Comparison of ENCODE assay signal across 28 mouse cellular contexts in genomic region chr1:131623644-131624043, GRCm38 (mm10). TPM values are rescaled to one million over a fixed set of nuclear protein-coding genes. Genes with fewer than 3 reads are reported as not detected.
"Had no signal": no experiment of that assay in that cellular context is flagged by ENCODE, and none has a peak within 500 bp of the region (broad histone marks: within the 10 kb centered on the region; RNA-seq: fewer than 3 reads in every experiment).

No protein-coding gene starts in this region.

- H3K4me2 ChIP-seq: limb, embryonic 12.5 days; limb, embryonic 15.5 days; liver, embryonic 15.5 days; lung, embryonic 14.5 days; midbrain, embryonic 12.5 days; midbrain, embryonic 15.5 days; neural tube, embryonic 12.5 days; neural tube, embryonic 15.5 days had no signal

- H3K9me3 ChIP-seq: limb, embryonic 12.5 days; limb, embryonic 15.5 days; liver, embryonic 15.5 days; midbrain, embryonic 12.5 days; midbrain, embryonic 15.5 days; neural tube, embryonic 15.5 days had no signal

- H3K27me3 ChIP-seq: limb, embryonic 12.5 days; limb, embryonic 15.5 days; liver, embryonic 15.5 days; midbrain, embryonic 12.5 days; midbrain, embryonic 15.5 days; neural tube, embryonic 12.5 days; neural tube, embryonic 15.5 days had no signal

- H3K4me1 ChIP-seq: limb, embryonic 12.5 days; limb, embryonic 15.5 days; midbrain, embryonic 12.5 days; midbrain, embryonic 15.5 days; neural tube, embryonic 12.5 days; neural tube, embryonic 15.5 days had no signal

- ATAC-seq: intestine, embryonic 16.5 days; lung, postnatal 0 days; midbrain, embryonic 15.5 days had no signal

- DNase-seq: kidney, adult 2 months; kidney, postnatal 10 days; kidney, postnatal 36 days; left cerebral cortex, postnatal 4 days; lung, embryonic 14.5 days; right cerebral cortex, adult 18-20 months; right cerebral cortex, postnatal 14 days; right cerebral cortex, postnatal 4 days; thymus, adult 2 months; thymus, postnatal 14 days; thymus, postnatal 4 days had no signal

- H3K4me3 ChIP-seq: limb, embryonic 12.5 days; limb, embryonic 15.5 days; liver, embryonic 15.5 days; midbrain, embryonic 12.5 days; midbrain, embryonic 15.5 days; neural tube, embryonic 12.5 days; neural tube, embryonic 15.5 days had no signal

- H3K36me3 ChIP-seq: limb, embryonic 12.5 days; limb, embryonic 15.5 days; liver, embryonic 15.5 days; midbrain, embryonic 12.5 days; midbrain, embryonic 15.5 days; neural tube, embryonic 12.5 days; neural tube, embryonic 15.5 days had no signal

- H3K27ac ChIP-seq: limb, embryonic 12.5 days; limb, embryonic 15.5 days; liver, embryonic 15.5 days; macrophage; midbrain, embryonic 12.5 days; midbrain, embryonic 15.5 days; neural tube, embryonic 12.5 days; neural tube, embryonic 15.5 days; stomach, postnatal 0 days had no signal

- H3K9ac ChIP-seq: limb, embryonic 12.5 days; limb, embryonic 15.5 days; liver, embryonic 15.5 days; lung, embryonic 14.5 days; midbrain, embryonic 12.5 days; midbrain, embryonic 15.5 days; neural tube, embryonic 12.5 days; neural tube, embryonic 15.5 days had no signal

RNA-seq across cellular contexts. Expression of gene Ctse, which starts 14.5 kb away (rescaled TPM):
- total RNA-seq: layer of hippocampus, postnatal 14 days had no signal
- polyA plus RNA-seq: neural tube, embryonic 15.5 days had no signal

RNA-seq across cellular contexts. Expression of gene Avpr1b, which starts 24.6 kb away (rescaled TPM):
- total RNA-seq: left cerebral cortex, adult 8-10 months; left cerebral cortex, postnatal 14 days; left cerebral cortex, postnatal 4 days; megakaryocyte, adult 5-6 weeks had no signal
- polyA plus RNA-seq: kidney, adult 2 months; kidney, embryonic 14.5 days; limb, embryonic 12.5 days; limb, embryonic 15.5 days; liver, embryonic 15.5 days; lung, embryonic 14.5 days; lung, postnatal 0 days; macrophage; midbrain, embryonic 12.5 days; midbrain, embryonic 15.5 days; neural tube, embryonic 12.5 days; neural tube, embryonic 15.5 days; stomach, embryonic 14.5 days; thymus, adult 2 months had no signal
